Mouse (Mus musculus) monocyte, adult 5-6 weeks (primary cell): ENCODE results near the gene Rap2a. TPM values are rescaled to one million over a fixed set of nuclear protein-coding genes. Genes with fewer than 3 reads are reported as not detected.

ENCODE experiments used
- ATAC-seq: fragments of 153-309, 156-312 bp; replicated peaks from 2 replicates; pipeline ENCODE4 v1.8.0; 2017; ENCODE audit warnings: mild to moderate bottlenecking; ENCODE audit not compliant: low TSS enrichment, insufficient number of reproducible peaks, severe bottlenecking, poor library complexity, low FRiP score
- total RNA-seq: library from RNA; stranded (forward); fragments of 200-1000, 200-491, 200-594 nt; gene quantifications from 3 replicates; pipeline ENCODE4 v1.2.3, GENCODE M21; 2017

Rap2a gene
- total RNA-seq: 28.7 to 43.3 TPM (median 38.8 TPM) in 3 replicates

DNA sequence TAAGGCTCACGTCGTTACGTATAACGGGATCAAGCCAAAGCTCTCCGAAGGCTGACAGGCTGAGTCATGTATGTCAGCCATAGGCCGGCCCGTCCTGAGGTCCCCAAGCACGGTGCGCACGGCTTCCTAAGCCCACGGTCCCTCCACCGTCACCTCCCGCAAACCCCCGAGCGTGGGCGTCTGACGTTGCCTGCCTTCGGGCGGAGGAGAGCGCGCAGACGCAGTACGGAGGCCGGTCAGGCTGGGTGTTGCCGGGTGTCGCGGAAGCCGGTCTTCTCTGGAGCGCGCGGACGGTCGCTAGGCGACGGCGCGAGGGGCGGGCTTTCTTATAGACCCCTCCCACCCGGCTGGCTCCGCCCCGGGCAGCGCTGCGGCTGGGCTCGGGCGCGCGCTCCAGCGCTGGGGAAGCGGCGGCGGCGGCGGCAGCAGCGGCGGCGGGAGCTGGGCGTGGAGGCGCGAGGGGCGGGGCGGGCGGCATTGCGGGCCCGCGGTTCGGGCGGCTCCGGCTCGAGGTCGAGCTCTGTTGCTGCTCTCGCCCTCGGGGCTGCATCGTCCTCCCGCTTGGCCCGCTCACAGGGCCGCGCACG lies at the start of gene Rap2a:
Gene Rap2a, plus strand, starts transcription at position 463 of the 587 bp plus-strand sequence.
- ATAC-seq: peak; percentile 54

DNA sequence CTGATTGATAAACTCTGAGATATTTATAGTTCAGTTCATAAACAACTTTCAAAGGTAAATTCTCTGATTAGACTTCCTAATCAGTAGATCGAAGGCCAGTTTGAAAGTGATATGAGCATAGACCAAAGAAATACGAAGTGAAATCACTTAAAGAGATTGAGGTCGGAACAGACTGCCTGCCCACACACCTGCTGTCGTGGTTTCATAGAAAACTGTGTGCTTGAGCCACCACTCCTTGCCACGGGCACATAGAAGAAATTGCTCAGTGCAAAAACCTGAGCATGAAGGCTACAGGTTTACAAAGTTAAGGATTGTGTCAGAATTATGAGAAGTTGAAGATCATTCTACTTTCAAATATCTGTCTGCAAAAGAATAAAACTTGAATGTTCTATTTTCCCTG lies 49.7 kb upstream of the Rap2a start:
- ATAC-seq: no peak

DNA sequence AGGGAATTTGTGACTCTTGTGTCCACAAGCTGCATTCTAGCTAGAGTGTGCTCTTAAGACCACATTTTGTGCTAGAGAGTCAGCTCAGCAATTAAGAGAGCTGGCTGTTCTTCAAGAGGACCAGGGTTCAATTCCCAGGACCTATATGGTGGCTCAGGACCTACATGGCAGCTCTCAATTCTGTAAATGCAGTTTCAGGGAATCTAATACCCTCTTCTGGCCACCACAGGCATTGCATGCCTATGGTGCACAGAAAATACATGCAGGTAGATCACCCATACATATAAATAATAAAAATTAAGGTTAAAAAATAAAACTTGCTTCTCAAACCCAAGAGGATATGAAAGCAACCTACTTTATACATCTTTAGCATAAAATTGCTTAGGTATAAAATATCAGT lies 45.5 kb upstream of the Rap2a start:
- no peak for ATAC-seq

DNA sequence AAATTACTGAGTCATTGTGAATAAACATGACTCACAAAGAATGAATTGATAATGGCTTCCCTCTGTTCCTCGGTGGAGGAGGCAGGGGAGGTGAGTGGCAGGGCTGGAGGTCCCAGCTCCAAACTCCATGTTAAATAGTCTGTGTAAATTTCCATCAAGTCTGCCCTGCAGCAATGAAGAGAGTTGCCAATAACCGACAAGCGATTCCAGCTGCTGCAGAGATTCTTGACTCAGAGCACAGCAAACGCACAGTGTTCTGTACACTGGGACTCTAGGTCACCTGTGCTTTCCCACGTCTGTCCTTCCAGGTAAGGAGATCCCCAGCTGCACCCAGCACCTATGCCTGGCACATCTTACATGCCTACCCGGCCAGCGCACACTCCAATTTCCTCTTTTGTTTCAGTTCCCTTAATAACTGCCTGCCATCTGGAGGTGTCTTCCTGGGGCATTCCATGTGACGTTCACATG lies 44.3 kb upstream of the Rap2a start:
- ATAC-seq: peak; percentile 71

DNA sequence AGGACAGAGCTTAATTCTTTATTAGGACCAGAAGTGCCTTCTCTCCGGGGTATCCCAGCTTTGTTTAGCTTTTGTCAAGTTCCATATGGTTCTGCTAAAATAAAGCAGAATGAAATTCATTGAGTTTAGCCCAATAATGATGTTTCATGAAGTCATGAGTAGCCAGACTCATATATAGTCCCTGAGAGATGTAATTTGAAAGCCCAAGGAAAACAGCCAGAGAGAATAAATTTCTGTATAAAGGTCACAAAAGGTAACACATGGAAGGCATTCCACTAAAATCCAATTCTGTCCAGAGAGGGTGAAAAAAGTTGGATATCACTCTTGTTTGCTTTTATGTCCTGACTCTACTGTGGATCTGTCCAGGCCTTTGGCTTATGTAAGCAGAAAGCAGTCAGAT lies 43.4 kb upstream of the Rap2a start:
- ATAC-seq: no peak

DNA sequence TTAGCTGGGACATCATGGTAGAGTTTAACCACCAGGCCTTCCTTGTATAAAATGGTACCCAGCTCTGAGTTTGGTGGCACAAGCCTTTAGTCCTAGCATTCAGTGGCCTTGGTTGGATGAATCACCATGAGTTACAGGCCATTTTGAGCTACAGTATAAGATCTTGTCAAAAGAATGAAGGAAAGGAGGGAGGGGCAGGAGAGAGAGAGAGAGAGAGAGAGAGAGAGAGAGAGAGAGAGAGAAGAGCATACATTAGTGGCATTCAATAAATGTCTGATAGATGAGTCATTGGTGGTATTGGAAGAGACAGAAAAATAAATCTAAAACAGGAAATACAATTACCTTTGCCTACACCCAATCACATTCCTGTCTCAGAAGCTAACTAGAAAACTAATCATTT lies 37.5 kb upstream of the Rap2a start:
- no peak for ATAC-seq

DNA sequence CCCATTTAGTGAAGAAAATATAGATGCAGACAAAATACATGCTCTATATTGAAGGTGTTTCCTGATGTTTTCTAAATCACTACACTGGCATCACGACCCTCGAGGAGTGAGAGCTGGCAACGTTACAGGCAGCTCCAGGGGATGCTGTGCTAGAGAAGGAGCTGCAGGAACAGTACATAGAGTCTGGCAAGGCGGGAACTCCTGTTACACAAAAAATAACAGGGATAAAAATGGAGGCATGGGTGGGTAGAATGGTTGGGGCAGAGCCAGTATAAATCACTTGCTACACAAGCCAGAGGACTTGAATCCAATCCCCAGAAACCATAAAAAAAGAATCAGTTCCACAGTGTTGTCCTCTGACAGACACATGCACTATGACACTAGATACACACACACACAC lies 37.0 kb upstream of the Rap2a start:
- ATAC-seq: no peak

DNA sequence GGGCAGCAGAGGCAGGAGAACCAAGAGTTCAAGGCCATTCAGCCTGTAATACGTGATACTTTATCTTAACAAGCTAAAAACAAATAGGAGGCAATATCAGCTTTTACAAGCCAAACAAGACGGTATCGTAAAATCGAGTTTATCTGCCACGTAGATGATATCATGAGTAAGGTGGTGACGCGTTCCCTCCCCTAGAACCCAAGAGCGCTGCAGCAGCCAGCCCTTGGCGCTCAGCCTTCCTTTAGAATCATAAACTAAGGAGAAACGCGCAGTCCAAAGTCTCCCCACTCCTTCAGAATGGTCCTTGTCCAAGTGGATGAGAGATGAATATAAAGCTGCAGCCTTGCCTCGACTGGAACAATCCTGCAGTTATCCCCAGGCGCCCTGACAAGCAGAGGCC lies 36.4 kb upstream of the Rap2a start:
- ATAC-seq: no peak

DNA sequence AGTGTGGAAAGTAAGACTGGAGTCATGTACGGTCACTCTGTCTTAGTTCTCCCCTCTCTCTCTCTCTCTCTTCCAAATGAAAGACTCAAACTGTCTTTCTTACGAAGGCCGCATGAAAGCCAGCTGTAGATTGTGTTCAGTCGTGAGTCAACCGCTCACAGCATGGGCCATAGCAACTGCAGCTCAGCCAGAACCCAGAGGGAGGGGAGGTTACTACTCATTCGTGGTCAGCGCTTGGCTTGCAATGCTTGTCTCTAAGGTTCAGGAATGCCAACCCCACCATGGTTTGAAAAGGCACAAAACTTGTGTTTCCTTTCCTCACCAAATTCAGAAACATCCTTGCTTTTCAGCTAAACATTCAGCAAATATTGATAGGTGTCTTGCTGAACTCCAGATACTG lies 24.0 kb upstream of the Rap2a start:
- no peak for ATAC-seq

DNA sequence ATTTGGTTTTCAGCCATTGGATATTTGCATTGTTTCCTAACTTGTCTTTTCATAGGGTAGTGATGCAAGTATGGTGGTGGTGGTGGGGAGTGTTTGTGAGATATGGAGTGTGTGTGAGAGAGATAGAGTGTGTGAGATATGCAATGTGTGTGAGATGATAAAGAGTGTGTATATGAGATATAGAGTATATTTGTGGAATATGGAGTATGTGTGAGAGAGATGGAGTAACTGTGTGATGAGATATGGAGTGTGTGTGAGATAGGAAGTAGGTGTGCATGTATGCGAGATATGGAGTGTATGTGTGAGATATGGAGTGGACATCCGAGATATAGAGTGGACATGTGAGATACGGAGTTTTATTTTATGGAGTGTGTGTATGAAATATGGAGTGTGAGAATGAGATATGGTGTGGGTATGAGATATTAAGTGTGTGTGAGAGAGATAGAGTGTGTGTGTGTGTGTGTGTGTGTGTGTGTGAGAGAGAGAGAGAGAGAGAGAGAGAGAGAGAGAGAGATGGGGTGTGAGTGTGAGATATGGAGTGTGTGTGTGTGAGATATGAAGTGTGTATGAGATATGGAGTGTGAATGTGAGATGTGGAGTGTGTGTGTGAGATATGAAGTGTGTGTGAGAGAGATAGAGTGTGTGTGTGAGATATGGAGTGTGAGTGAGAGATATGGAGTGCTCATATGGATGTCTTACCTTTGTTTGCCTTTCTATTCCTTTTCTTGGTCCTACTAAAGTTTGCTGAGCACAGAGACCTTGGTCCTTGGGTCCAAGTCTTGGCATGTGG lies 14.1 kb upstream of the Rap2a start:
- ATAC-seq: no peak

DNA sequence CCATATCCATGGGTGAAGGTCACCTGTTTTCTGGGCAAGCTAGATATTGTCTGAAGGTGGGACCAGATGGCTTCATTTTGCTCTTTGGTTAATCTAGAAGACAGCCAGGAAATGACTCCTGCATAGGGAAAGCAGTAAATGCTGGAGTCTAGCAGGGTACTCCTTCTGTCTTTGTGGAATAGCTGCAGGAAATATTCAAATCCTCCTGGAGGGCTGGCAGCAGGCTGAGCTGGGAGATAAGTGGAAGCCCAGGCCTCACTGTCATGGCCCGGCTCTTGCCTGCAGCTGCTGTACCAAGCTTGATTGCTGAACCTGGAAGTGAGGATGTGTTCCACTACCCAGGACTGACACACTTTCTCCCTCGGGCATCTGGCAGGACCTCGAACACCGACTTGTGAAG lies 11.4 kb upstream of the Rap2a start:
- ATAC-seq: no peak

DNA sequence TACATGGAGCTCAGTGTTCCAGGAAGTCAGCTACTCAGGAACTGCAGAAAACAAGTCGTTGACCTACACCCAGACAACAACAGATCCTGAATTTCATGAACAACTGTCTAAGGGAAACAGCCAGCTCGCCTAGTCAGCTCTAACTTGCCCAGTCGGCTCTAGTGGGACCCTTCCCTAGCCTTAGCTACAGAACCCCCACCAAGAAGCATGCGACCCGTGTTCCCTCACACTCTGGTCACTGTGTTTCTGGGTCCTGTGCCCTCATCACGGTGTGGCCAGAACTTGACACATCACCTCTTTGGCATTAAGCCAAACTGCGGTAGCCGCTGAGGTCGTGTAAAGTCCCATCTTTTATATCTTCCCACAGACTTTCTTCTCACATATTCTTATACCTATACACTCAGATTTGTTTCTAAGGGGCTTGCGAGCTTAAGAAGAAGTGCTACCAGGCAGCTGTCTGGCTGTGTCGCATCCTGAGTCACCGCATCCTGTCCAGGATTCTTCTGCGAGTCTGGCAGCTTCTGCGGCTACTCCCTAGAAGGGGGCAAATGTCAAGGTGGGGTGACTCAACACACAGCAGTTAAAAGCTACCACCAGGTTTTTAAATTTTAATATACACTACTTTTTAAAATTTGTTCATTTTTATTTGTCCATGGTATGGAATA lies 9.0 kb upstream of the Rap2a start:
- no peak for ATAC-seq

DNA sequence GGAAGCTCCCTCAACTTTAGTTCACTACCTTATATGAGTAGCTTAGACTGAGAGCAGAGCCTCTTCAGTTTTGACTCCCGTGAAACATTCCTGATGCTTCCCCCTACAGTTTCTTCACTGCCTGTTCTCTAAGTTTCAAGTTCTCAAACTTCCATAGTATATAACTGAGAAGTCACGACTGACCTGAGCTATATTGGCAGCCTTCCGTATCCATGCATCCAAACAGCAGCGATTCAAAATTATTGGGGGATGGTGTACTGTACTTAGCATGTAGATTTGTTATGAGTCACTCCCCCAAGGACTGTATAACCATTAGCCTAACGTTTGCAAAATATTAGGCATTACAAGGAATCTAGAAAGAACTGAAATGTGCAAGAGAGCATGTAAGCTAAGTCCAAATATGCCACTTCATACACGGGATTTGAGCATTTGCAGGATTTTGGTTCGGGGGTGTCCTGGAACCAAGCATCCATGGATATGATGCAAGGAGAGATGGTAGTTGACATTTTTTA lies 2.0 kb upstream of the Rap2a start:
- ATAC-seq: no peak

DNA sequence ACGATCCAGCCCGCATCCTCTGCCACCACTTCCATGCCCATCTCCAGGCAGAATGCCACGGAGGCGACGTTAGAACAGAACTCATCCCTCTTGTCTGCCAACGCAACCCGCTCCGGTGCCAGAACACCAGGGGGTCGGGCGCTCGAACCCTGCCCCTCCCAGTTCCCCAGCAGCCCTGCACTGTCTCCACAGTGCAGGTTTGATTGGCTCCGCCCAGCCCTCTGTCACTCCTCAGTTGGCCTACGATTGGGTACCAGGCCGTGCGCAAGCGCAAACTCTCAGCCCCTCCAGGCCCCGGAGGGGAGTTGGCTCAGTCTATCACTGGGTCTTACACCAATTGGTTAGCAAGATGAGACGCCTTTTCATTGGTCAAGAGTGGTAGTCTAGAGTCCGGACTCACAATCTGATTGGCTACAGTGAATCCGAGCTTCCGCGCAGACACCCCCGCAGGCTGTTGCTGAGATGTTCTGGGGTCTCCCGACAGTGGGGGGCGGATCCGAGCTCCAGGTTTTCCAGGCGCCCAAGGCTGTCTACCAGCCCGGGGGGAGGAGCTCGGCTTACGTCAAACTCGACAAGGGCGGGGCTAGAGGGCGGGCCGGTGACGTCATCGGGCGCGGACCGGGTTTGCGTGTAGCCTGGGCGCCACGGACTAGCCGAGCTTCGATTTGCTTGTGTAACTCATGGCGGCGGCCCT lies 809 bp upstream of the Rap2a start:
- ATAC-seq: peak; percentile 82

DNA sequence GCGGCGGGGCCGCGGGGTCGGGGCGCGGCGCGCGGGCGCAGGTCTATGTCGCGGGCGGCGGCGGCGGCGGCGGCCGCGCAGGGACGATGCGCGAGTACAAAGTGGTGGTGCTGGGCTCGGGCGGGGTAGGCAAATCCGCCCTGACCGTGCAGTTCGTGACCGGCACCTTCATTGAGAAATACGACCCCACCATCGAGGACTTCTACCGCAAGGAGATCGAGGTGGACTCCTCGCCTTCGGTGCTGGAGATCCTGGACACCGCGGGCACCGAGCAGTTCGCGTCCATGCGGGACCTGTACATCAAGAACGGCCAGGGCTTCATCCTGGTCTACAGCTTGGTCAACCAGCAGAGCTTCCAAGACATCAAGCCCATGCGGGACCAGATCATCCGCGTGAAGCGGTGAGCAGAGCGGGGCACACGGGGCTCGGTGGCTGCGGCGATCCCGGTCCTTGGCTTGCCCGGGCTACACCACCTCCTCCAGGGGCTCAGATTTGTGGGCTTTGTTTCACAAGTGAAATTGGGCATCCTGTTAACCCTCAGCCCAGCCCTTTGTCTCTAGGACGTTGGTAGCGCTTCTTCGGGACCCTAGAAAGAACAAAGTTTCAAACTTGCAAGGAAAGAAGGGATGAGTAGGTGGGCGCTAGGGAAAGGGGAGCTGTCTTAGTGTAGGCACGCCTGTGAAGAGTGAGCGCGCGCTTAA lies 547 bp downstream of the Rap2a start:
- no peak for ATAC-seq

DNA sequence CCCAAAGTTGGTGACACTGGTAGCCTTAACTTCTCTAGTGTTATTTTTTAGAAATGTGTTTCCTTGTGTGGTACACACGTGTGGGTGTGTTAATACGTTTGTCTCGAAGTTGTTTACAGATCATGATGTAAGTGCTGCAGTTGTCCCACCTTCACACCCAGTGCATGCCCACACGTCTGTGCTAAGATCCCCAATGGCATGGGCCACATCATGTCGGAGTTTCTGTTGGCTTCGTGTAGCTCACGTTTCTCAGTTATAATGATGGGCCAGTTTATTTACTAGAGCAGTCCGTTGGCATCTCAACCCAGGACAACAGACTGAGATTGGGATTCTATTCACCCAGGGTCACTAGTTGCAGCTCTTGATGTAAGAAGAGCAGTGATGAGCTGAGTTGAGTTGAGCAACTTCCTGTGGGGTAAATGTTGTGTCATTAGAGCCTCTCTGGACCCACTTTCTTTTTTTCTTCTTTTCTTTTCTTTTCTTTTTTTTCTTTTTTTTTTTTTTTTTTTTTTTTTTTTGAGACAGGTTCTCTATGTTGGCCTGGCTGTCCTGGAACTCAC lies 2.2 kb downstream of the Rap2a start:
- no peak for ATAC-seq

DNA sequence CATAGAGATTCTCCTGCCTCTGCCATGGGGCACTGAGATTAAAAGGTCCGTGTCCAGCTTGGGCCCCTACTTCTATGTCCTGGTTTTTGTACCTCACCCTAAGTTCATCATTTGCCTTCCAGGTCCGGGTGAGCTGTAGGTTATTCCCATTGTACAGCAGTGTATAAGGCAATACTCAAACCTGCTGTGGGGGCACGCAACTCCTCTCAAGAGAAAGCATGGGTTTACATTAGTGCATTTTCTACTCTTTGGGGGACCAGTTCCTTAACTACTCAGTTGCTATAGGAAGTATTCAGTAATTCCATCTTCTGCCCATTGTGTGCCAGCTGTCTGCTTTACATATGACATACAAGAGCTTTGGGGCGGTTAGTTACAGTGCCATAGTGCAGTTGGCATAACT lies 2.7 kb downstream of the Rap2a start:
- ATAC-seq: no peak

DNA sequence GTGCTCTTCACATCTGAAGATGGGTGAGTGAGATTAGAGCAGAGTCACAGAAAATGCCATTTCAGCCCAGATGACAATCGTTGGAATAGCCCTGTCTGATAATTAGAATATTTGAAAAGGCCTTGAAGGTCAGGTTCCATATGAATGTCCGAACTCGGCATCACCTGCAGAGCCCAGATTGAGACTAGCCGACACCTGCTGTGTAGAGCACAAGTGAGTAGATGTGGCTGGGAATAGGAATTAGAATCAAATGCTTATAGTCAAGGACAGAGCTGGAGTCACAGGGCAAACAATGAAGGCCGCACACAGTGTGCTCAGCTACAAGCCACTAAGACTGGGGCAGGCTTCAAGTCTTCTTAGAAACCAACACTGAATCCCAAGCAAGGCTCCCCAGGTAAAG lies 6.3 kb downstream of the Rap2a start:
- ATAC-seq: no peak
